Mouse (Mus musculus) lung, embryonic 14.5 days (tissue): ENCODE data around the gene Retreg1. TPM values are rescaled to one million over a fixed set of nuclear protein-coding genes. Genes with fewer than 3 reads are reported as not detected.
A peak's percentile ranks its signal among the peaks of the same experiment; 100 is the strongest.

Experiments used
- ATAC-seq: fragments of 200-750 bp; cut with Nextera tagmentation; 2 replicates; pipeline ENCODE4 v1.8.0; 2017; ENCODE audit warnings: mild to moderate bottlenecking, moderate TSS enrichment, moderate library complexity; ENCODE audit not compliant: insufficient read depth
- DNase-seq: peaks from one replicate; pipeline ENCODE4 v3.0.0-alpha.2; 2015
- H3K27ac ChIP-seq: fragments of 300-500 bp; sonication (generic); 2 replicates; pipeline ENCODE4 v1.5.1; 2014; ENCODE audit warnings: low read depth, mild to moderate bottlenecking, moderate library complexity
- H3K27me3 ChIP-seq: fragments of 300-500 bp; sonication (generic); 2 replicates; pipeline ENCODE4 v1.6.1; 2014; ENCODE audit warnings: low read length, control low read depth; ENCODE audit not compliant: insufficient read depth
- H3K36me3 ChIP-seq: fragments of 300-500 bp; sonication (generic); 2 replicates; pipeline ENCODE4 v1.6.1; 2014; ENCODE audit warnings: control low read depth; ENCODE audit not compliant: insufficient read depth
- H3K4me1 ChIP-seq: fragments of 300-500 bp; sonication (generic); 2 replicates; pipeline ENCODE4 v1.6.1; 2014; ENCODE audit warnings: antibody characterized with exemption, control low read depth; ENCODE audit not compliant: insufficient read depth
- H3K4me2 ChIP-seq: fragments of 300-500 bp; sonication (generic); 2 replicates; pipeline ENCODE4 v1.6.1; 2014; ENCODE audit warnings: mild to moderate bottlenecking
- H3K4me3 ChIP-seq: fragments of 300-500 bp; sonication (generic); 2 replicates; pipeline ENCODE4 v1.5.1; 2014; ENCODE audit warnings: low read depth, low read length
- H3K9ac ChIP-seq: fragments of 300-500 bp; sonication (generic); 2 replicates; pipeline ENCODE4 v1.6.1; 2014
- H3K9me3 ChIP-seq: fragments of 300-500 bp; sonication (generic); 2 replicates; pipeline ENCODE4 v1.6.1; 2016; ENCODE audit warnings: low read depth, low read length, control low read depth
- CTCF ChIP-seq: IDR thresholded peaks from 2 replicates; pipeline ENCODE4 v1.5.1; 2016; ENCODE audit warnings: antibody characterized with exemption, low read depth
- WGBS: fragments of 180-500 bp; shearing (Covaris S2); extraction: QIAGEN DNeasy Blood & Tissue Kit; methylation state at CpG from one replicate; pipeline ENCODE4 v1.1.7; 2014; 5-methylcytosine and 5-hydroxymethylcytosine counted together
- polyA plus RNA-seq: library from polyadenylated mRNA; unstranded; fragments of >200 nt; fragmentation: Nextera tagmentation; extraction: Ambion mirVana; gene quantifications from 2 replicates; pipeline ENCODE4 v1.2.1, GENCODE M21; 2014

The Retreg1 gene
- polyA plus RNA-seq, 1 experiment from 2014 or later, result 5.0 TPM

- no peak overlapping the region for H3K4me2 ChIP-seq
- DNase-seq (peak; percentile 65), ATAC-seq (peak; percentile 84)
- H3K36me3 ChIP-seq, result no peaks in the 10 kb centered on the region
- 52% methylated on average over 11 of the region's 11 CpGs for WGBS
- no peak overlapping the region for H3K27ac ChIP-seq
- H3K27me3 ChIP-seq, result no peaks in the 10 kb centered on the region
- no peak overlapping the region for H3K4me3 ChIP-seq
- TF ChIP-seq CTCF, result no peak
- no peaks in the 10 kb centered on the region for H3K9me3 ChIP-seq
- H3K9ac ChIP-seq, result no peak overlapping the region
- H3K4me1 ChIP-seq, result no peaks in the 10 kb centered on the region
Measured at GRCm38 (mm10) chr15:25850552-25850951, 7.6 kb downstream of the Retreg1 start.

GRCm38 (mm10) chr15:25854270-25854904 is 11.4 kb downstream of the Retreg1 start:
- Histone ChIP-seq H3K4me3 (no peak overlapping the region), H3K36me3 (no peaks in the 10 kb centered on the region), H3K4me2 (peak overlapping the region; percentile 25; the same call in 1 of the 2 replicates), H3K9ac (no peak overlapping the region), H3K27me3 (no peaks in the 10 kb centered on the region), H3K27ac (no peak overlapping the region), H3K4me1 (no peaks in the 10 kb centered on the region), H3K9me3 (no peaks in the 10 kb centered on the region)
- ATAC-seq, result no peak
- 36% methylated on average over 18 of the region's 18 CpGs for WGBS
- no peak for DNase-seq
- no peak for TF ChIP-seq CTCF

- WGBS, result 50% methylated on average over 11 of the region's 12 CpGs
- Histone ChIP-seq H3K9ac (no peak overlapping the region), H3K4me2 (no peak overlapping the region), H3K4me1 (no peaks in the 10 kb centered on the region), H3K9me3 (no peaks in the 10 kb centered on the region), H3K27ac (no peak overlapping the region), H3K36me3 (no peaks in the 10 kb centered on the region), H3K27me3 (no peaks in the 10 kb centered on the region), H3K4me3 (no peak overlapping the region)
- TF ChIP-seq CTCF, result no peak
- ATAC-seq, result no peak
- no peak for DNase-seq
Measured at GRCm38 (mm10) chr15:25858611-25859058, 15.7 kb downstream of the Retreg1 start.

- TF ChIP-seq CTCF, result no peak
- ATAC-seq, result no peak
- no peak overlapping the region for H3K9ac ChIP-seq
Measured at GRCm38 (mm10) chr15:25859469-25859868, 16.5 kb downstream of the Retreg1 start.

GRCm38 (mm10) chr15:25861900-25862299 is 18.9 kb downstream of the Retreg1 start:
- Histone ChIP-seq H3K27ac (no peak overlapping the region), H3K4me2 (no peak overlapping the region), H3K4me1 (no peaks in the 10 kb centered on the region), H3K27me3 (no peaks in the 10 kb centered on the region), H3K9me3 (no peaks in the 10 kb centered on the region), H3K9ac (no peak overlapping the region), H3K4me3 (no peak overlapping the region), H3K36me3 (no peaks in the 10 kb centered on the region)
- TF ChIP-seq CTCF, result no peak
- 73% methylated on average over 7 of the region's 7 CpGs for WGBS
- ATAC-seq (no peak), DNase-seq (no peak)

More at GRCm38 (mm10) chr15:25859469-25859868, 16.5 kb downstream of the Retreg1 start:
- H3K9me3 ChIP-seq, result no peaks in the 10 kb centered on the region
- H3K27ac ChIP-seq, result no peak overlapping the region
- H3K27me3 ChIP-seq, result no peaks in the 10 kb centered on the region
- no peak for DNase-seq
- no peak overlapping the region for H3K4me2 ChIP-seq
- no peak overlapping the region for H3K4me3 ChIP-seq
- H3K36me3 ChIP-seq, result no peaks in the 10 kb centered on the region
- WGBS, result 42% methylated on average over 3 of the region's 3 CpGs
- H3K4me1 ChIP-seq, result no peaks in the 10 kb centered on the region

- Histone ChIP-seq H3K9me3 (no peaks in the 10 kb centered on the region), H3K27ac (no peak overlapping the region), H3K9ac (no peak overlapping the region), H3K4me3 (no peak overlapping the region), H3K36me3 (no peaks in the 10 kb centered on the region), H3K27me3 (no peaks in the 10 kb centered on the region), H3K4me2 (no peak overlapping the region), H3K4me1 (no peaks in the 10 kb centered on the region)
- DNase-seq, result no peak
- WGBS, result 74% methylated on average over 3 of the region's 3 CpGs
- ATAC-seq, result no peak
- no peak for TF ChIP-seq CTCF
Measured at GRCm38 (mm10) chr15:25865605-25866004, 22.6 kb downstream of the Retreg1 start.

GRCm38 (mm10) chr15:25866106-25866505 is 23.1 kb downstream of the Retreg1 start:
- no peak for TF ChIP-seq CTCF
- no peak overlapping the region for H3K27ac ChIP-seq
- ATAC-seq (no peak), DNase-seq (no peak)
- no peak overlapping the region for H3K4me2 ChIP-seq
- H3K4me1 ChIP-seq, result no peaks in the 10 kb centered on the region
- 83% methylated on average over 6 of the region's 6 CpGs for WGBS
- no peak overlapping the region for H3K9ac ChIP-seq
- no peaks in the 10 kb centered on the region for H3K9me3 ChIP-seq
- H3K27me3 ChIP-seq, result no peaks in the 10 kb centered on the region
- H3K4me3 ChIP-seq, result no peak overlapping the region
- no peaks in the 10 kb centered on the region for H3K36me3 ChIP-seq
